Mouse (Mus musculus): ENCODE measurements around the gene Lpxn.

- TF ChIP-seq CTCF (IDR thresholded peaks at IDR 0.05; ENCODE audit: low read depth, low read length) (no peak), POLR2A (IDR thresholded peaks at IDR 0.05; ENCODE audit: extremely low read depth, insufficient read depth, low read length) (no peak)
Observed at GRCm38 (mm10) chr19:12833625-12834024, 37.6 kb downstream of the Lpxn start.
